Mouse (Mus musculus): ENCODE data around the gene Smarca5.

Gene Smarca5

GRCm38 (mm10) chr8:80661055-80661454 is 78.2 kb downstream of the Smarca5 start:
- DNase-seq, result no peak

GRCm38 (mm10) chr8:80657639-80658038 is 81.7 kb downstream of the Smarca5 start:
- DNase-seq, result no peak

Data from cerebellum, postnatal 25 days (tissue).